Mouse (Mus musculus) neural tube, embryonic 13.5 days (tissue): ENCODE data around the gene Selenom. TPM values are rescaled to one million over a fixed set of nuclear protein-coding genes. Genes with fewer than 3 reads are reported as not detected.

Experiments used
- ATAC-seq: fragments of 200-750 bp; cut with Nextera tagmentation; 2 replicates; pipeline ENCODE4 v1.8.0; 2017; ENCODE audit warnings: low read depth, mild to moderate bottlenecking, moderate TSS enrichment, moderate library complexity
- H3K27ac ChIP-seq: fragments of 300-500 bp; sonication (generic); replicated peaks from 2 replicates; pipeline ENCODE4 v1.5.1; 2015; ENCODE audit warnings: moderate library complexity, mild to moderate bottlenecking, inconsistent platforms
- H3K27me3 ChIP-seq: fragments of 300-500 bp; sonication (generic); 2 replicates; pipeline ENCODE4 v1.6.1; 2015; ENCODE audit warnings: mild to moderate bottlenecking, inconsistent platforms
- H3K36me3 ChIP-seq: fragments of 300-500 bp; sonication (generic); 2 replicates; pipeline ENCODE4 v1.6.1; 2015; ENCODE audit warnings: mild to moderate bottlenecking, inconsistent platforms
- H3K4me1 ChIP-seq: fragments of 300-500 bp; sonication (generic); replicated peaks from 2 replicates; pipeline ENCODE4 v1.6.1; 2015; ENCODE audit warnings: inconsistent platforms
- H3K4me2 ChIP-seq: fragments of 300-500 bp; sonication (generic); 2 replicates; pipeline ENCODE4 v1.6.1; 2015; ENCODE audit warnings: inconsistent platforms, mild to moderate bottlenecking, moderate library complexity
- H3K4me3 ChIP-seq: fragments of 300-500 bp; sonication (generic); 2 replicates; pipeline ENCODE4 v1.5.1; 2015; ENCODE audit warnings: mild to moderate bottlenecking, inconsistent platforms
- H3K9ac ChIP-seq: fragments of 300-500 bp; sonication (generic); 2 replicates; pipeline ENCODE4 v1.6.1; 2015; ENCODE audit warnings: moderate library complexity, mild to moderate bottlenecking, inconsistent platforms
- H3K9me3 ChIP-seq: fragments of 300-500 bp; sonication (generic); 2 replicates; pipeline ENCODE4 v1.6.1; 2016; ENCODE audit warnings: inconsistent platforms
- whole genome bisulfite sequencing: fragments of 180-500 bp; shearing (Covaris S2); methylation state at CpG from one replicate; pipeline ENCODE4 v1.1.7; 2015; 5-methylcytosine and 5-hydroxymethylcytosine counted together
- polyA plus RNA-seq: library from polyadenylated mRNA; unstranded; fragments of >200 nt; fragmentation: Nextera tagmentation; extraction: Ambion mirVana; gene quantifications from 2 replicates; pipeline ENCODE4 v1.2.1, GENCODE M21; 2015

The Selenom gene
- polyA plus RNA-seq = 75.0 and 83.6 TPM in 2 replicates

GRCm38 (mm10) chr11:3514529-3515054 is at the start of gene Selenom:
Gene Selenom, plus strand, starts transcription at chr11:3514684.
- ATAC-seq = peak; percentile 72
- Histone ChIP-seq H3K9ac (peak within 1 kb of the TSS; percentile 71), H3K27me3 (peaks cover 36% of the 10 kb centered on the region), H3K27ac (no peak within 1 kb of the TSS), H3K4me1 (peaks cover 41% of the 10 kb centered on the region), H3K4me3 (peak within 1 kb of the TSS; percentile 46), H3K36me3 (no peaks in the 10 kb centered on the region), H3K9me3 (no peaks in the 10 kb centered on the region), H3K4me2 (peak within 1 kb of the TSS; percentile 73)
- WGBS = under 1% methylated on average over 26 of the region's 26 CpGs

GRCm38 (mm10) chr11:3471448-3471850 is 43.0 kb upstream of the Selenom start:
- no peak for ATAC-seq
- no peaks in the 10 kb centered on the region for H3K4me1 ChIP-seq
- H3K36me3 ChIP-seq = no peaks in the 10 kb centered on the region
- H3K9ac ChIP-seq = no peak overlapping the region
- WGBS = 24% methylated on average over 11 of the region's 11 CpGs
- no peak overlapping the region for H3K27ac ChIP-seq
- no peak overlapping the region for H3K4me2 ChIP-seq
- H3K27me3 ChIP-seq = 0 out of 2 replicates have a peak, but pooled peaks cover 7% of the 10 kb centered on the region
- no peak overlapping the region for H3K4me3 ChIP-seq
- no peaks in the 10 kb centered on the region for H3K9me3 ChIP-seq

DNA sequence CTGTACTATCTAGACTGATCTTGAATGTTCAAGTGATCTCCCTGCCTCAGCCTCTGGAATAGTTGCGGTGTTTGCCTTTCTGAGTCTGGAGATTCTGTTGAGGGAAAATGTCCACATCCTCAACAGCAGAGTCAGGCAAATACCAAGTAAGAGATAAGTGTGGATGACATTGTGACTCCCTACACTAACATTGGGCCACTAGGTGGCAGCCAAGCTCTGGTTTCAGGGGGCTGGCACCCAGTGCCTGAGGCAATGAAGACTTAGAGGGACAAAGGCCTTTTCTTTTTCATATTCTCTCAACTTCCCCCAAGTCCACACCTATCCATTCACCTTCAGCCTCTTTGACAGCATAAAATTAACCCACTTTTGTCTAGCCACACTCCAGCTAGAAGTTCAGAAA is 42.0 kb upstream of the Selenom start:
- no peaks in the 10 kb centered on the region for H3K4me1 ChIP-seq

GRCm38 (mm10) chr11:3474480-3475115 is 39.9 kb upstream of the Selenom start:
- Histone ChIP-seq H3K27me3 (0 out of 2 replicates have a peak, but pooled peaks cover 7% of the 10 kb centered on the region), H3K36me3 (no peaks in the 10 kb centered on the region), H3K9me3 (no peaks in the 10 kb centered on the region), H3K27ac (no peak overlapping the region), H3K4me3 (no peak overlapping the region), H3K4me2 (no peak overlapping the region), H3K9ac (no peak overlapping the region), H3K4me1 (no peaks in the 10 kb centered on the region)
- ATAC-seq = no peak
- 90% methylated on average over 7 of the region's 7 CpGs for WGBS

More for the DNA sequence above, 42.0 kb upstream of the Selenom start:
- H3K27ac ChIP-seq = no peak overlapping the region
- 38% methylated on average over 1 of the region's 1 CpGs for WGBS
- H3K4me2 ChIP-seq = no peak overlapping the region
- H3K36me3 ChIP-seq = no peaks in the 10 kb centered on the region
- peak; percentile 67 for ATAC-seq
- 0 out of 2 replicates have a peak, but pooled peaks cover 7% of the 10 kb centered on the region for H3K27me3 ChIP-seq
- H3K9me3 ChIP-seq = no peaks in the 10 kb centered on the region
- H3K9ac ChIP-seq = no peak overlapping the region
- no peak overlapping the region for H3K4me3 ChIP-seq

DNA sequence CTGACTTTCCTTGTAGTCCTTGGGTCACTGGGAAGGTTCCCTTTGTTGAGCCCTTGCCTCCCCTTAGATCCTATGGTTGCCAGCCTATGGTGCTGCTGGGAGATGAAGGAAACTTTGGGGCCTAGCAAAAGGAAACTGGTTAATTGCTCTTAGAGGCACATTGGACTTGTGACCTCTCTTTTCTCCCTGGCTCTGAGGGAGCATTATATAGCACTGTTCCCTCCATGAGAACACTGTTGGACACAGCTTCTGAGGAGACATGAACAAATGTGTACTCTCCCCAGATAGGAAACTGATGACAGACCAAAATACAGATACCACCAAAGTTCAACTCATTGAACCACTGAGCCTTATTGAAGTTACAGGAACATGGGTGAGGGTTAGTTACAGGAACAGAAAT is 39.0 kb upstream of the Selenom start:
- 0 out of 2 replicates have a peak, but pooled peaks cover 7% of the 10 kb centered on the region for H3K27me3 ChIP-seq
- H3K9me3 ChIP-seq = no peaks in the 10 kb centered on the region
- no peak for ATAC-seq
- no peak overlapping the region for H3K27ac ChIP-seq
- no peak overlapping the region for H3K4me2 ChIP-seq
- H3K9ac ChIP-seq = no peak overlapping the region
- H3K36me3 ChIP-seq = no peaks in the 10 kb centered on the region
- no peaks in the 10 kb centered on the region for H3K4me1 ChIP-seq
- no peak overlapping the region for H3K4me3 ChIP-seq

DNA sequence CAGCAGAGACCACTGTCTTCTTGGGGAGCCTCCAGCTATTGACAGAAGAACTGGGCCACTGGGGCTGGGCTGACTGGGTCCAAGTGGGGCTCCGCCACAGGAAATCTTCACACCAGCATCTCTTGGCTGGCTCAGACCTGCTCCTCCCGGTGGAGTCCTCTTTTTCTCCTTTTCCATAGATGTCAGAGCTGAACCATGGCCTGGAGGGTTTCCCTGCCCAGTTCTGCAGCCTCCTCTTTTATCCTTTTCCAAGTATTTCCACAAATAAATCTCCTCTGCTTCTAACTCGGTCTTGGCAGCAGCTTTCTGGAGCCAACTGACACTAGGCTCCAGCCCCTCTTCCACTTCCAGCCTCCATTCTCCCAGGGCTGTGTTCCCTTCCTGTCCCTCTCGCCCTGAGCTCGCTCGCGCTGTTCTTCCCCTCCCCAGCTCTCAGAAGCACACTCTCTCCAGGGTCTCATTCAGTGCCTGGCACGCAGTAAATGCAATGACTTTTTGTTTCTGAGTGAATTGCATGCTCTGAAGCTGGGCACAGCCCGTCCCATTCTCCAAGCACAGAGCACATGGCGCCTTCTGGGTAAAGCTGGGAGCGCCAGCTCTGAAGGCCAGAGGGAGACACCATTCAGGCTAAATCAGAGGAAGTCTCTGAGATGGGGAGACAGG is 30.4 kb upstream of the Selenom start:
- H3K27ac ChIP-seq = peak overlapping the region; percentile 46; the same call in 1 of the 2 replicates
- 48% methylated on average over 11 of the region's 11 CpGs for WGBS

GRCm38 (mm10) chr11:3486349-3486748 is 28.1 kb upstream of the Selenom start:
- Histone ChIP-seq H3K27ac (no peak overlapping the region), H3K9me3 (no peaks in the 10 kb centered on the region), H3K4me1 (peaks cover 27% of the 10 kb centered on the region; the same call in 1 of the 2 replicates), H3K4me3 (no peak overlapping the region), H3K36me3 (no peaks in the 10 kb centered on the region), H3K4me2 (no peak overlapping the region), H3K9ac (no peak overlapping the region), H3K27me3 (no peaks in the 10 kb centered on the region)
- ATAC-seq = no peak
- WGBS = 75% methylated on average over 7 of the region's 7 CpGs

More for the DNA sequence above, 30.4 kb upstream of the Selenom start:
- Histone ChIP-seq H3K27me3 (no peaks in the 10 kb centered on the region), H3K4me2 (no peak overlapping the region), H3K36me3 (no peaks in the 10 kb centered on the region), H3K4me3 (no peak overlapping the region), H3K9me3 (no peaks in the 10 kb centered on the region), H3K9ac (no peak overlapping the region), H3K4me1 (peaks cover 27% of the 10 kb centered on the region; the same call in 1 of the 2 replicates)
- peak; percentile 82 for ATAC-seq

GRCm38 (mm10) chr11:3487952-3488570 is 26.4 kb upstream of the Selenom start, which contains the start of gene Pla2g3:
Gene Pla2g3, plus strand, starts transcription at chr11:3488284.
- H3K4me2 ChIP-seq = no peak within 1 kb of the TSS
- no peaks in the 10 kb centered on the region for H3K36me3 ChIP-seq
- no peaks in the 10 kb centered on the region for H3K9me3 ChIP-seq
- H3K4me1 ChIP-seq = peaks cover 22% of the 10 kb centered on the region
- H3K4me3 ChIP-seq = no peak within 1 kb of the TSS
- no peak for ATAC-seq
- no peaks in the 10 kb centered on the region for H3K27me3 ChIP-seq
- WGBS = 16% methylated on average over 11 of the region's 11 CpGs
- no peak within 1 kb of the TSS for H3K27ac ChIP-seq
- H3K9ac ChIP-seq = no peak within 1 kb of the TSS

DNA sequence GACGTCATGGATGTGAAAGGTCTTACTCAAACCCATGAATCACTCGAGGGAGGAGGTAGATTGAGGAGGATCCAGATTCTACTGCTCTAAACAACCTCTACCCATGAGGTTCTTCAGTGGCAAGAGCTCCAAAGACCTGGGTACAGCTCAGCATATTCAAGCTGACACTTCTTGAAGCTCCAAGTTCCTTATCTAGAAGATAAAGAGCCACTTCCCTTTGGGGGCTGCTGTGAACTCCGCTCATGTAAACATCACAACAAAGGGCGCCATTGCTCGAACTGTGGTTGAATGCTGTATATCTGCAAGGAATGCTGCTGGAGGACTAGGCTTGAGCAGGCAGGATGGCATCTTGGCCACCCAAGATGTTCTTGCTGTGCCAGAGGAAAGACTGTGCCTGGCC is 25.4 kb upstream of the Selenom start:
- H3K36me3 ChIP-seq = no peaks in the 10 kb centered on the region
- 84% methylated on average over 5 of the region's 5 CpGs for WGBS
- no peak overlapping the region for H3K27ac ChIP-seq
- H3K4me1 ChIP-seq = peaks cover 16% of the 10 kb centered on the region
- no peaks in the 10 kb centered on the region for H3K27me3 ChIP-seq
- H3K4me2 ChIP-seq = no peak overlapping the region
- H3K9me3 ChIP-seq = no peaks in the 10 kb centered on the region
- ATAC-seq = no peak
- H3K4me3 ChIP-seq = no peak overlapping the region
- no peak overlapping the region for H3K9ac ChIP-seq

DNA sequence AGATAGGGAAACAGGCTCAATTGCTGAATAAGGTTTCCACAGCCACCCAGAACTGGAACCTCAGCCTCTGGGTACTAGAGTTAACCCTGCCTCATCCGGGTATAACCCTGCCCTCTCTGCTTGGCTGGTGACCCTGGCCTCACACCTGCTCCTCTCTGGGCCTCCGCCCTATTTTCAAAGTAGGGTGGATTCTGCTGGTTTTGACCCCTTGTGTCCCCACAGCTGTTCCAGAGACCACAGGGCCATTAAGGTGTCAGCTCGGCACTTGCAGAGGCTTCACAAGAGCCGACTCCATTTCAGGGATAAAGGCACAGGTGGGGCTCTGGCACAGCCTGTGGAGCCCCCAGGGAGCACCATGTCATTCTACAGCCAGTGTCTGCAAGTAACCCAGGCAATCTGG is 21.7 kb upstream of the Selenom start:
- peaks cover 9% of the 10 kb centered on the region for H3K4me1 ChIP-seq
- H3K9me3 ChIP-seq = no peaks in the 10 kb centered on the region
- no peak overlapping the region for H3K9ac ChIP-seq
- H3K36me3 ChIP-seq = no peaks in the 10 kb centered on the region
- no peak overlapping the region for H3K4me3 ChIP-seq
- no peak overlapping the region for H3K4me2 ChIP-seq
- H3K27me3 ChIP-seq = no peaks in the 10 kb centered on the region
- no peak overlapping the region for H3K27ac ChIP-seq
- 62% methylated on average over 4 of the region's 4 CpGs for WGBS
- ATAC-seq = no peak

DNA sequence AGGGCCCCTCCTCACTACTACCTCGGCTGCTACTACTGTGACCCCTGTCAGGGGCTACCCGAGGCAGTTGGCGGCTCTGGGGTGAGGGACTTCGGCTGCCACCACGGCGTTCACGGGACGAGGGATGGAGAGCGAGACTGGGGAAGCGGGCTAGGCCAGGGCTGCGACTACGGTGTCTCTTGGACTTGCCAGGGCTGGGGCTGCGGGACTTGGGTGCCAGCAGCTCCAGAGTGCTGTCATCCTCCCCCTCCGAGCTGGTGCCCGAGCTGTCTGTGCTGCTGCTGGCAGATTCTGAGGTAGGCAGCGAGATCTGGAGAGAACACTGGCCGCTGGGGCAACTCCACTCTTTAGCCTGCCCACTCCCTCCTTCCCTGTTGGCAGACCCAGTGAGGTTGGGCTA is 19.6 kb upstream of the Selenom start:
- Histone ChIP-seq H3K27me3 (no peaks in the 10 kb centered on the region), H3K9ac (0 out of 2 replicates have a peak overlapping the region, but pooled peaks have one; percentile 17), H3K36me3 (no peaks in the 10 kb centered on the region), H3K27ac (no peak overlapping the region), H3K9me3 (no peaks in the 10 kb centered on the region), H3K4me1 (peaks cover 3% of the 10 kb centered on the region; the same call in 1 of the 2 replicates), H3K4me3 (no peak overlapping the region), H3K4me2 (no peak overlapping the region)
- no peak for ATAC-seq
- 80% methylated on average over 17 of the region's 17 CpGs for WGBS

GRCm38 (mm10) chr11:3495496-3495895 is 19.0 kb upstream of the Selenom start:
- Histone ChIP-seq H3K27ac (no peak overlapping the region), H3K4me3 (no peak overlapping the region), H3K4me2 (no peak overlapping the region), H3K36me3 (no peaks in the 10 kb centered on the region), H3K27me3 (no peaks in the 10 kb centered on the region), H3K9me3 (no peaks in the 10 kb centered on the region), H3K9ac (no peak overlapping the region), H3K4me1 (peaks cover 3% of the 10 kb centered on the region; the same call in 1 of the 2 replicates)
- WGBS = 93% methylated on average over 14 of the region's 14 CpGs
- ATAC-seq = no peak
